Mouse (Mus musculus) small intestine, adult 2 months (tissue): ENCODE results near the gene Krt76.

Source experiments
- CTCF ChIP-seq: fragments of 200-500 bp; IDR thresholded peaks from 2 replicates; pipeline ENCODE4 v1.5.1; 2012; ENCODE audit warnings: low read depth, mild to moderate bottlenecking, control low read depth, inconsistent platforms, low read length, moderate library complexity, mixed read lengths; ENCODE audit not compliant: insufficient replicate concordance, insufficient read length; ENCODE audit errors: extremely low read depth
- POLR2A ChIP-seq: fragments of 200-500 bp; IDR thresholded peaks from 2 replicates; pipeline ENCODE4 v1.6.1; 2012; ENCODE audit warnings: low read depth, mild to moderate bottlenecking, control low read depth, inconsistent platforms, low read length, moderate library complexity

DNA sequence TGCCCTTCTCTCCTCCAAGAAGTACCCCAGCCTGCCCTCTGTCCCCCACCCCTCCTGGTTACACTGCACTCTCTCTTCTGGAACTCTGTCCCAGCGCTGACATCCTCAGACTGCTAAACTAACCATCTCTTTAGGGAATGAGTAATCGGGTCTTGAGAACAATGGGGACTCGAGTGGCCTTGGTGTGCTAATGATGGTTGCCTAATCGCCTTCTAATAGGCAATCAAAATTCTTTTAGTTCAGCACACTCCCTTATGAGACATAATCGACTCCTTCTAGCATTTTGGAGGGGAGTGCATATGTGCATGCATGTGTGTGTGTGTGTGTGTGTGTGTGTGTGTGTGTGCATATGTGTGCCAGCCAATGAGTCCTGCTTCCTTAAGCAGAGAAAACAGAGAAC, 40.1 kb downstream of the Krt76 start:
- no peak for TF ChIP-seq POLR2A
- no peak for TF ChIP-seq CTCF
